Mouse (Mus musculus): Measurements from ENCODE around the gene Cmc2. TPM values are rescaled to one million over a fixed set of nuclear protein-coding genes. Genes with fewer than 3 reads are reported as not detected.

Cmc2 gene
- polyA plus RNA-seq, 1 experiment from 2014 or later = 88.2 TPM

DNA sequence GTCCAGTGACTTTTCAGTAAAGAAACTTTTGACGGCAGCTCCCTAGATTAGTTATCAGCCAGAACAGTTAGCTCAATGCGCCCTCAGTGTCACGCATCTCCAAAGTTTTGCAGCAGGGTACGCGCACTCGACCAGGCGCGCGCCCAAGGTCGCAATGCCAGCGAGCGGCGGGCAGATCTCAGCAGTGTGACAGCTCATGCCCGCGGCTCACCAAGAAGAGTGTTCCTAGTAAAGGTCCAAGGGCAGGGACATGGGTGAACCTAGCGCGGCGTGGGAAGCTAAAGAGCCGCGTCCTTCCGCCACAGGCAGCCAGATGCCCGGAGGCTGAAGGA is 284 bp downstream of the Cmc2 start:
- Histone ChIP-seq H3K4me2 (peak overlapping the region; percentile 63), H3K9me3 (ENCODE audit: low read depth, low read length) (no peaks in the 10 kb centered on the region), H3K36me3 (ENCODE audit: insufficient read depth) (peaks cover 23% of the 10 kb centered on the region), H3K9ac (peak overlapping the region; percentile 74), H3K27ac (ENCODE audit: low read depth) (peak overlapping the region; percentile 84), H3K27me3 (ENCODE audit: insufficient read depth, low read length) (no peaks in the 10 kb centered on the region), H3K4me3 (ENCODE audit: low read depth, low read length) (peak overlapping the region; percentile 77), H3K4me1 (ENCODE audit: insufficient read depth) (no peaks in the 10 kb centered on the region)
- no peak for DNase-seq
- peak; percentile 59 for ATAC-seq (ENCODE audit: insufficient read depth)
- under 1% methylated on average over 22 of the region's 22 CpGs for WGBS
- no peak for TF ChIP-seq CTCF (IDR thresholded peaks at IDR 0.05; ENCODE audit: low read depth)

DNA sequence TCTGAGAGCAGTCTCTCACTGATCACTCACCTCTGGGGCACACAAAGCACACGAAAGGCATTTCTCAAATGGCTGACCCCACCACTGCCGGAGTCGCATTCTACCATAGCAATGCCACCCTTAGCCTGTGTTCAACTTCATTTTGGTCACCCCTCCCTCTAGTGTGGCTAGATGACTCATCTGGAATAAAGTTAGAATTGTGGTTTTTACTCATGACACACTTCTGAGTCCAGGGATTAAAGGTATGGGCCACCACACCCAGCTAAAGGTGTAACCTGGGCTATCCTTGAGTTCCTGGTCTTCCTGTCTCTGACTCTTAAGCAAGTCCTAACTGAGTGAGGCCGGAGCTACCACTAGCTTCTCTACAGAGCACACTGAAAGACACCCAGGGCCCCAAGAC is 15.4 kb downstream of the Cmc2 start:
- no peaks in the 10 kb centered on the region for H3K4me1 ChIP-seq (ENCODE audit: insufficient read depth)

DNA sequence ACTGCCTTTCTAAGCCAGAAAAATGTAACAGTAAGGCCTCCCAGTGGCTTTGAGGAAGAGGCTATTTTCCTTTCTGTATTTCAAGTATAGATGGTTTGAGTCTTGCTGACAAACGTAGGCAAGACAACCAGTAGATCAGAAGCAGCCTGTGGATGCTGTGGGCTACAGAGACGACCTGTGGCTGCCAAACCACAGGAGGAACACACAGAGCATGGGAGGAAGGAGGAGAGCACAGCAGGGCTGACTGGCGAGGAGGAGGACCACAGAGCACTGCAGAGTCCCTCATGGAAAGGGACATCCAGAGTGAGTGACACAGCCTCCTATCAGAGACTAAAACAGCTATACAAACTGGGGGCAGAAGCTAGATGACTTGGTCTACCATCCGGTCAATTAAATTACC is 16.0 kb downstream of the Cmc2 start:
- H3K27me3 ChIP-seq (ENCODE audit: insufficient read depth, low read length) = no peaks in the 10 kb centered on the region
- no peaks in the 10 kb centered on the region for H3K4me1 ChIP-seq (ENCODE audit: insufficient read depth)
- no peak overlapping the region for H3K4me2 ChIP-seq
- H3K36me3 ChIP-seq (ENCODE audit: insufficient read depth) = peaks cover 32% of the 10 kb centered on the region
- no peak overlapping the region for H3K27ac ChIP-seq (ENCODE audit: low read depth)
- no peaks in the 10 kb centered on the region for H3K9me3 ChIP-seq (ENCODE audit: low read depth, low read length)
- no peak overlapping the region for H3K4me3 ChIP-seq (ENCODE audit: low read depth, low read length)
- H3K9ac ChIP-seq = no peak overlapping the region
- no peak for TF ChIP-seq CTCF (IDR thresholded peaks at IDR 0.05; ENCODE audit: low read depth)
- no peak for DNase-seq
- WGBS = 84% methylated on average over 4 of the region's 4 CpGs
- no peak for ATAC-seq (ENCODE audit: insufficient read depth)

More for the DNA sequence above, 15.4 kb downstream of the Cmc2 start:
- TF ChIP-seq CTCF (IDR thresholded peaks at IDR 0.05; ENCODE audit: low read depth) = no peak
- Histone ChIP-seq H3K9ac (no peak overlapping the region), H3K36me3 (ENCODE audit: insufficient read depth) (peaks cover 37% of the 10 kb centered on the region), H3K4me3 (ENCODE audit: low read depth, low read length) (no peak overlapping the region), H3K4me2 (no peak overlapping the region), H3K9me3 (ENCODE audit: low read depth, low read length) (no peaks in the 10 kb centered on the region), H3K27me3 (ENCODE audit: insufficient read depth, low read length) (no peaks in the 10 kb centered on the region), H3K27ac (ENCODE audit: low read depth) (no peak overlapping the region)
- ATAC-seq (ENCODE audit: insufficient read depth) (no peak), DNase-seq (no peak)
- 95% methylated on average over 4 of the region's 4 CpGs for WGBS

DNA sequence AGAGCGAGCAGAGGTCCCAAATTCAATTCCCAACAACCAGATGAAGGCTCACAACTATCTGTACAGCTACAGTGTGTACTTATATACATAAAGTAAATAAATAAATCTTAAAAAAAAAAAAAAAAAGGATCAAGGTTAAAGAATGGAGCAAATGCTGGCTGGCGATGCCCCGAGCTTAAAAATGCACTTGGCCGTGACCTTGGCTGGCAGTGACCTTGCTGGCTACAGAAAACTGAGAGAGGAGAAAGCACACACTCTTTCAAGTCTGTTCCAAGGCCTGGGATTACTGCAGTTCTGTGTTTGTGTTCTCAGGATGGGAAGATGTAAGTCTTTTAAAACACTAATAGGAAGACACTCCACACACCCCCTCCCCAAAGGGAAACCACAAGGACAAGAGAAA is 16.5 kb downstream of the Cmc2 start:
- Histone ChIP-seq H3K4me1 (ENCODE audit: insufficient read depth) (no peaks in the 10 kb centered on the region), H3K9ac (no peak overlapping the region), H3K36me3 (ENCODE audit: insufficient read depth) (peaks cover 27% of the 10 kb centered on the region), H3K27me3 (ENCODE audit: insufficient read depth, low read length) (no peaks in the 10 kb centered on the region), H3K27ac (ENCODE audit: low read depth) (no peak overlapping the region), H3K4me2 (no peak overlapping the region), H3K9me3 (ENCODE audit: low read depth, low read length) (no peaks in the 10 kb centered on the region), H3K4me3 (ENCODE audit: low read depth, low read length) (no peak overlapping the region)
- TF ChIP-seq CTCF (IDR thresholded peaks at IDR 0.05; ENCODE audit: low read depth) = no peak
- DNase-seq (no peak), ATAC-seq (ENCODE audit: insufficient read depth) (no peak)
- WGBS = 92% methylated on average over 4 of the region's 4 CpGs

DNA sequence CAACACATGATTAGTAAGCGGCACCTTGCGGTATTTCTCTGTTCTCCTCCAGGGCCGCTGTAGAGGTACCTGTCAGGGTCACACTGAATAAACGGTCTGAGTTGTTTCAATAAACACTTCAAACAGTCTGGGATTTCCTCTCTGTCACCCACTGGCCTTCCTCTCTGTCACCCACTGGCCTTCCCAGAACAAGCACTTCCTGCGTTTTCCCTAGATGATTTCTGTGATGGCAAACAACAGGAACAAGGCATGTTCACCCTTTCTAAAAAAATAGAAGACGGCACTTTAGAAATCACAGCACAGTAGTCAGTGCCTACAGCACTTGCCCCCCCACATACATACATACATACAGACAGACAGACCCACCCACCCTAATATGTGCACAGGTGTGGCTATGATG is 25.7 kb downstream of the Cmc2 start:
- no peak for ATAC-seq (ENCODE audit: insufficient read depth)
- Histone ChIP-seq H3K27me3 (ENCODE audit: insufficient read depth, low read length) (no peaks in the 10 kb centered on the region), H3K4me3 (ENCODE audit: low read depth, low read length) (no peak overlapping the region), H3K4me2 (no peak overlapping the region), H3K9ac (no peak overlapping the region), H3K27ac (ENCODE audit: low read depth) (no peak overlapping the region), H3K36me3 (ENCODE audit: insufficient read depth) (peaks cover 10% of the 10 kb centered on the region; the same call in 1 of the 2 replicates), H3K4me1 (ENCODE audit: insufficient read depth) (no peaks in the 10 kb centered on the region), H3K9me3 (ENCODE audit: low read depth, low read length) (no peaks in the 10 kb centered on the region)
- no peak for TF ChIP-seq CTCF (IDR thresholded peaks at IDR 0.05; ENCODE audit: low read depth)
- DNase-seq = no peak
- 71% methylated on average over 6 of the region's 6 CpGs for WGBS

DNA sequence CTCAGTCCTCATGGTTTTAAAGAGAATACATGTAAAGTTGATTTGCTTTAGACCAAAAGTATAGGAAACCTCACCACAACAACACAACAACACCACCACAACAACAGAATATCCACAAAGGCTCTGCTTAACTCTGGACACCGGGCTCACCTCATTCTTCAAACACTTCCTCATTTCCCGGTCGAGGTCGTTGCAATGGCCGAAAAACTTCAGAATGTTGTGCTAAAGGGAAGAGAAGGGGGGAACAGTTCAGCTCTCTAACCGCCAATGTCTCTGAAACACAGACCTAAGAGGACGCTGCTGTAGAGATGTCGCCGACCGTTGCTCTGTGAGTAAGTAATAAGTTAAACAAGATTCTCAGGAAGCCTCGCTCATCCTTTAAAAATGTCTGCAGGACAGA is 27.3 kb downstream of the Cmc2 start:
- no peak overlapping the region for H3K4me3 ChIP-seq (ENCODE audit: low read depth, low read length)
- DNase-seq (peak; percentile 2), ATAC-seq (ENCODE audit: insufficient read depth) (no peak)
- TF ChIP-seq CTCF (IDR thresholded peaks at IDR 0.05; ENCODE audit: low read depth) = no peak
- 44% methylated on average over 11 of the region's 11 CpGs for WGBS
- no peaks in the 10 kb centered on the region for H3K4me1 ChIP-seq (ENCODE audit: insufficient read depth)
- no peaks in the 10 kb centered on the region for H3K9me3 ChIP-seq (ENCODE audit: low read depth, low read length)
- no peaks in the 10 kb centered on the region for H3K27me3 ChIP-seq (ENCODE audit: insufficient read depth, low read length)
- H3K9ac ChIP-seq = no peak overlapping the region
- H3K27ac ChIP-seq (ENCODE audit: low read depth) = no peak overlapping the region
- H3K4me2 ChIP-seq = no peak overlapping the region
- H3K36me3 ChIP-seq (ENCODE audit: insufficient read depth) = peaks cover 19% of the 10 kb centered on the region; the same call in 1 of the 2 replicates

DNA sequence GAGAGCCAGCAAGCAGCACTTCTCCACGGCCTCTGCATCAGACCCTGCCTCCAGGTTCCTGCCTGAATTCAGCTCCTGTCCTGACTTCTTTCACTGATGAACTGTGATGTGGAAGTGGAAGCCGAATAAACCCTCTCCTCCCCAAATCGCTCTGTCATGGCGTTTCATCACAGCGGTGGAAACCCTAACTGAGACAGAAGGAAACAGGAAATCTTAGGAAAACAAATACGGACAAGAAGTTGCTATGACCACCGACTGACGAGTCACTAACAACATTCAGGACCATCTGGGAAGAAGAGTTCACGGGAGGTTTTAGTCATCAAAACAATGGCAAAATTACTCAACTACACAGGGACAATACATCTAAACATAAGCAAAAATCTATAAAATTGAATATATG is 28.6 kb downstream of the Cmc2 start:
- no peak overlapping the region for H3K4me2 ChIP-seq
- H3K4me3 ChIP-seq (ENCODE audit: low read depth, low read length) = no peak overlapping the region
- H3K4me1 ChIP-seq (ENCODE audit: insufficient read depth) = no peaks in the 10 kb centered on the region
- H3K9me3 ChIP-seq (ENCODE audit: low read depth, low read length) = no peaks in the 10 kb centered on the region
- no peak overlapping the region for H3K27ac ChIP-seq (ENCODE audit: low read depth)
- H3K36me3 ChIP-seq (ENCODE audit: insufficient read depth) = peaks cover 28% of the 10 kb centered on the region; the same call in 1 of the 2 replicates
- no peak overlapping the region for H3K9ac ChIP-seq
- no peak for TF ChIP-seq CTCF (IDR thresholded peaks at IDR 0.05; ENCODE audit: low read depth)
- 54% methylated on average over 9 of the region's 9 CpGs for WGBS
- H3K27me3 ChIP-seq (ENCODE audit: insufficient read depth, low read length) = no peaks in the 10 kb centered on the region
- ATAC-seq (ENCODE audit: insufficient read depth) (no peak), DNase-seq (no peak)

DNA sequence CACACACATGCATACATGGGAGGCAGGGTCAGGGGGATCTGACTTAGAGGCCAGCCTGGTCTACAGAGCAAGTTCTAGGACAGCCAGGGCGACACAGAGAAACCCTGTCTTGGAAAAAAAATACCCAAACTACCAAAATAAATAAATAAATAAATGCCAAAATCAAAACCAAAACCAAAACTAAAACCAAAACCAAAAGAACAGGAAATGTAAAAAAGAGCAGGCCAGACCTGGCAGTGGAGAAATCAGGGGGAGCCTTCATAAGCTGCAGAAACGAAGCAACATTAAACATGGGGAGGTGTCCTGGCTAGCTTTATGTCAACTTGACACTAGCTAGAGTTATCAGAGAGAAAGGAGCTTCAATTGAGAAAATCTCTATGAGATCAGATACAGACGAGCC is 29.1 kb downstream of the Cmc2 start:
- Histone ChIP-seq H3K4me3 (ENCODE audit: low read depth, low read length) (no peak overlapping the region), H3K27ac (ENCODE audit: low read depth) (no peak overlapping the region), H3K4me2 (no peak overlapping the region), H3K4me1 (ENCODE audit: insufficient read depth) (no peaks in the 10 kb centered on the region), H3K9me3 (ENCODE audit: low read depth, low read length) (no peaks in the 10 kb centered on the region), H3K9ac (no peak overlapping the region), H3K27me3 (ENCODE audit: insufficient read depth, low read length) (no peaks in the 10 kb centered on the region), H3K36me3 (ENCODE audit: insufficient read depth) (peaks cover 28% of the 10 kb centered on the region; the same call in 1 of the 2 replicates)
- ATAC-seq (ENCODE audit: insufficient read depth) (no peak), DNase-seq (no peak)
- TF ChIP-seq CTCF (IDR thresholded peaks at IDR 0.05; ENCODE audit: low read depth) = no peak
- WGBS = 87% methylated on average over 3 of the region's 3 CpGs
